Mouse (Mus musculus) midbrain, postnatal 0 days (tissue): ENCODE results near the gene Dnajc5g. TPM values are rescaled to one million over a fixed set of nuclear protein-coding genes. Genes with fewer than 3 reads are reported as not detected.
A peak's percentile ranks its signal among the peaks of the same experiment; 100 is the strongest.

Source experiments
- ATAC-seq: fragments of 200-750 bp; cut with Nextera tagmentation; 2 replicates; pipeline ENCODE4 v1.8.0; 2017; ENCODE audit warnings: moderate number of reproducible peaks, mild to moderate bottlenecking, moderate TSS enrichment, moderate library complexity; ENCODE audit not compliant: low FRiP score
- DNase-seq: peaks from one replicate; pipeline ENCODE4 v3.0.0-alpha.2; 2015; ENCODE audit warnings: low spot score
- H3K27ac ChIP-seq: fragments of 300-500 bp; sonication (generic); 2 replicates; pipeline ENCODE4 v1.5.1; 2014; ENCODE audit warnings: low read depth, mild to moderate bottlenecking, low read length, mixed read lengths
- H3K27me3 ChIP-seq: fragments of 300-500 bp; sonication (generic); 2 replicates; pipeline ENCODE4 v1.6.1; 2014; ENCODE audit warnings: low read length, control low read depth, mixed read lengths; ENCODE audit not compliant: insufficient read depth
- H3K36me3 ChIP-seq: fragments of 300-500 bp; sonication (generic); 2 replicates; pipeline ENCODE4 v1.6.1; 2014; ENCODE audit warnings: low read length, control low read depth, mixed read lengths; ENCODE audit not compliant: insufficient read depth
- H3K4me1 ChIP-seq: fragments of 300-500 bp; sonication (generic); 2 replicates; pipeline ENCODE4 v1.6.1; 2014; ENCODE audit warnings: mild to moderate bottlenecking, control low read depth, antibody characterized with exemption, low read length, mixed read lengths; ENCODE audit not compliant: insufficient read depth
- H3K4me2 ChIP-seq: fragments of 300-500 bp; sonication (generic); 2 replicates; pipeline ENCODE4 v1.6.1; 2014; ENCODE audit warnings: low read depth, mild to moderate bottlenecking, low read length, mixed read lengths; ENCODE audit not compliant: poor library complexity, severe bottlenecking
- H3K4me3 ChIP-seq: fragments of 300-500 bp; sonication (generic); 2 replicates; pipeline ENCODE4 v1.5.1; 2014; ENCODE audit warnings: low read depth, mild to moderate bottlenecking, low read length, moderate library complexity
- H3K9ac ChIP-seq: fragments of 300-500 bp; sonication (generic); replicated peaks from 2 replicates; pipeline ENCODE4 v1.6.1; 2014; ENCODE audit warnings: mild to moderate bottlenecking, low read length, moderate library complexity, mixed read lengths; ENCODE audit not compliant: poor library complexity, severe bottlenecking
- H3K9me3 ChIP-seq: fragments of 300-500 bp; sonication (generic); 2 replicates; pipeline ENCODE4 v1.6.1; 2016; ENCODE audit warnings: low read length, control low read depth
- CTCF ChIP-seq: IDR thresholded peaks from 2 replicates; pipeline ENCODE4 v1.5.1; 2016; ENCODE audit warnings: antibody characterized with exemption, mild to moderate bottlenecking
- WGBS: fragments of 180-500 bp; shearing (Covaris S2); extraction: QIAGEN DNeasy Blood & Tissue Kit; methylation state at CpG from one replicate; pipeline ENCODE4 v1.1.7; 2014; 5-methylcytosine and 5-hydroxymethylcytosine counted together
- polyA plus RNA-seq: library from polyadenylated mRNA; unstranded; fragments of >200 nt; fragmentation: Nextera tagmentation; extraction: Ambion mirVana; gene quantifications from 2 replicates; pipeline ENCODE4 v1.2.1, GENCODE M21; 2015
- total RNA-seq: library from RNA; depleted of rRNA; stranded (reverse); fragments of >200 nt; gene quantifications from 2 replicates; pipeline ENCODE4 v1.2.3, GENCODE M21; 2014

The Dnajc5g gene
- total and polyA plus RNA-seq, 2 experiments from 2014 or later, result not detected

- no peak overlapping the region for H3K9ac ChIP-seq
- no peak for DNase-seq
Observed at GRCm38 (mm10) chr5:31086606-31087005, 19.5 kb upstream of the Dnajc5g start.

DNA sequence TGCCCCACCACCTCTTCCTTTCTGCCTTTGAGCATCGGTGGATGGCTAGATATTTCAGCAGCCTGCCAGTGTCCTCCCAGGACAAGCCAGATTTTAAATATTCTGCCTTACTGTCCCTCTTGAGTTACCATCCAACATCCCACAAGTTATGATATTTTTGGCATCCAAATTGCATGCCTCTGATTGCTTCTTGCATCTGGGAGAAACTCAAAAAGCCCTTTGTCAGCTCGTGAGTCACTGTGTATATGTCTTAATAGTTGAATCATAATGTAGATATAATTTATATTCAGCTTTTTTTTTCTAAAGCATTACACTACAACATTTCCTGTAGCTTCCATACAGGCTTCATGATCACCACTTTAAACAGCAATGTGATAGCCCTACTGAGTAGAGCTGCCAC is 19.0 kb upstream of the Dnajc5g start:
- ATAC-seq (no peak), DNase-seq (no peak)
- H3K4me2 ChIP-seq, result no peak overlapping the region
- H3K4me1 ChIP-seq, result no peaks in the 10 kb centered on the region
- H3K36me3 ChIP-seq, result no peaks in the 10 kb centered on the region
- no peak overlapping the region for H3K4me3 ChIP-seq
- peaks cover 14% of the 10 kb centered on the region for H3K27me3 ChIP-seq
- no peak for TF ChIP-seq CTCF
- H3K9me3 ChIP-seq, result no peaks in the 10 kb centered on the region
- 64% methylated on average over 2 of the region's 2 CpGs for WGBS
- H3K27ac ChIP-seq, result no peak overlapping the region
- no peak overlapping the region for H3K9ac ChIP-seq

More at GRCm38 (mm10) chr5:31086606-31087005, 19.5 kb upstream of the Dnajc5g start:
- Histone ChIP-seq H3K4me3 (no peak overlapping the region), H3K4me2 (no peak overlapping the region), H3K27me3 (peaks cover 10% of the 10 kb centered on the region), H3K9me3 (no peaks in the 10 kb centered on the region), H3K27ac (no peak overlapping the region), H3K4me1 (no peaks in the 10 kb centered on the region), H3K36me3 (no peaks in the 10 kb centered on the region)
- 28% methylated on average over 7 of the region's 7 CpGs for WGBS
- ATAC-seq, result no peak
- TF ChIP-seq CTCF, result peak; percentile 23

DNA sequence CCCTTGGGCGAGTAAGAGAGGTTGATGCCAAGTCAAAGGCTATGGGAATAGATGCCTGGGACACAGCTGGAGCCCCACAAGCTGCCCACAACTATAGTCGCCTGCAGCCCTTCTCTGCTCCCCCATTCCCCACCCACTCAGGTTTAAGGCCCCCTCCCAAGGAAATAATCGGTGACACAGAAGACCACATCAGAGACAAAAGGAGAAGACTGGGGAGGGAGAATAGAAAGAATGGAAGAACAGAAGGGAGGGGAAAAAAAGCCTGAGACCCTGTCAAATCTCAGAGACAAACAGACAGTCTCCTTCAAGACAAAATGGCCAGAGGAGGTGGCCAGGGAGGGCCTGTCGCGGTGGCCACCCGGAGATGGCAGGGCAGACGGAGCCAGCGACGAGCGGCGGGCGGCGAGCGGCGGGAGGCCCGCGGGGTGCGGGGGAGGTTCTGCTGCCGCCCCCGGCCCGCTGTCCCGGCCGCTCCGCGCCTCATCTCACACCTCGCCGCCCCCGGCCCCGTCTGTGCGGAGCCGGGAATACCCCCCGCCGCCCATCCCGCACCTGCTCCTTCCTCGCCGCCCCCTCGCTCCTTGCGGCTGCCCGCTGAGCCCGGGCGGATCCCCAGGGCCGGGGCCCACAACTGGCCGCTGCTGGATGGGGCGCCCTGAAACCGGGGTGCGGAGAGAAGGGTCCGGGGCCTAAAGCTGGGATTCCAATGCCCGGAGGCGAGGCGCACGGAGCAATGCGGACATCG is 13.7 kb upstream of the Dnajc5g start:
- Histone ChIP-seq H3K4me2 (peak overlapping the region; percentile 63), H3K4me3 (peak overlapping the region; percentile 43), H3K27ac (no peak overlapping the region), H3K27me3 (peaks cover 54% of the 10 kb centered on the region), H3K9ac (peak overlapping the region; percentile 62), H3K36me3 (no peaks in the 10 kb centered on the region), H3K4me1 (peaks cover 4% of the 10 kb centered on the region; the same call in 1 of the 2 replicates), H3K9me3 (no peaks in the 10 kb centered on the region)
- ATAC-seq (no peak), DNase-seq (no peak)
- TF ChIP-seq CTCF, result no peak
- 4% methylated on average over 29 of the region's 53 CpGs for WGBS

GRCm38 (mm10) chr5:31093151-31094041 is 12.7 kb upstream of the Dnajc5g start:
- peak overlapping the region; percentile 62 for H3K9ac ChIP-seq
- no peaks in the 10 kb centered on the region for H3K36me3 ChIP-seq
- H3K27ac ChIP-seq, result no peak overlapping the region
- 0% methylated on average over 43 of the region's 54 CpGs for WGBS
- peak overlapping the region; percentile 43 for H3K4me3 ChIP-seq
- no peak for TF ChIP-seq CTCF
- no peaks in the 10 kb centered on the region for H3K9me3 ChIP-seq
- H3K4me2 ChIP-seq, result peak overlapping the region; percentile 63
- peak; percentile 45 for DNase-seq
- H3K27me3 ChIP-seq, result peaks cover 60% of the 10 kb centered on the region
- peak; percentile 50 for ATAC-seq
- H3K4me1 ChIP-seq, result peaks cover 4% of the 10 kb centered on the region; the same call in 1 of the 2 replicates

DNA sequence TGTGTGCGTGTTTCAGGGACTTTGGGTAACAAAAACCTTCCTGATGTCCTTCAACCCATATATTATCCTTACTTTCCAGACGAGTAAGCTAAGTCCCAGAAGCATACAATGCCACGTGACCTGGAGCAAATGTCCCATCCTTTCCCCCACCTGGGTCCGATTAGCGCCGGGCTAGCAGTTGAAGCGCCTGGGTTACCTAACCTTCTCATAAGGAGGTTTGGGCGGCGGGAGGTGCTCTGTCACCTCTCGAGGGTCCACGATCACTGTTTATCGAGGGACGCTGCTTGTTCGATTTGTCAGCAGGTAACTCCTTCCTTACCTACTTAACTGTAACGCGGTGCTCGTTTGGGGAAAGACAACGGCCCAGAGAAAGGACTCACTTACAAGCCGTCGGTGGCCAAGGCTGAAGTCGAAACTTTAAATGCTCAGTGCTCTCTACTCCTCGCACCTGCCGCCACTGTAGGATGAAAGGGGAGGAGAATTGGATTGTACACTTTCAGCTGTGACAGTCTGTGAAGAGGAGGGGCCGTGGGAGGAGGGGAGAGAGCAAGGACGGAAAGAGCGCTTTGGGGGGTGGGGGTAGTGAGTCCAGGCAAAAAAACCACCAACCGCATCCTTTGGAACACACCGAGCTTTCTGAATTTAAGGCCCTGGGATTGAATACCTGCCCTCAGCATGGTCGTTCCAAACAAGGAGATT is 11.8 kb upstream of the Dnajc5g start:
- H3K9ac ChIP-seq, result no peak overlapping the region
- peaks cover 60% of the 10 kb centered on the region for H3K27me3 ChIP-seq
- H3K4me1 ChIP-seq, result peaks cover 4% of the 10 kb centered on the region; the same call in 1 of the 2 replicates
- no peaks in the 10 kb centered on the region for H3K36me3 ChIP-seq
- no peak for DNase-seq
- TF ChIP-seq CTCF, result no peak
- H3K9me3 ChIP-seq, result no peaks in the 10 kb centered on the region
- ATAC-seq, result no peak
- H3K4me2 ChIP-seq, result peak overlapping the region; percentile 63
- WGBS, result under 1% methylated on average over 29 of the region's 29 CpGs
- no peak overlapping the region for H3K27ac ChIP-seq
- H3K4me3 ChIP-seq, result peak overlapping the region; percentile 12; the same call in 1 of the 2 replicates
